Mouse (Mus musculus) myocyte (in vitro differentiated cells): ENCODE data around the gene Bcl2.

Experiments used
- E2F4 ChIP-seq: IDR thresholded peaks from one replicate; pipeline ENCODE4 v1.6.1; 2011; ENCODE audit warnings: mild to moderate bottlenecking, control low read depth, moderate library complexity; ENCODE audit not compliant: insufficient read depth
- MAX ChIP-seq: IDR thresholded peaks from one replicate; pipeline ENCODE4 v1.6.1; 2011; ENCODE audit warnings: low read depth, mild to moderate bottlenecking, control low read depth
- MYOD1 ChIP-seq, 3 experiments: IDR thresholded peaks; one replicate each; pipeline ENCODE4 v1.6.1; 2011; ENCODE audit warnings: control low read depth in 2 of 3, low read depth in 2 of 3, mild to moderate bottlenecking in 2 of 3, moderate library complexity in 1 of 3; ENCODE audit not compliant: insufficient read length in 2 of 3, control insufficient read depth in 1 of 3
- POLR2A ChIP-seq: IDR thresholded peaks from one replicate; pipeline ENCODE4 v1.6.1; 2011; ENCODE audit warnings: low read depth, mild to moderate bottlenecking, control low read depth, moderate library complexity; ENCODE audit not compliant: insufficient read length
- REST ChIP-seq: IDR thresholded peaks from one replicate; pipeline ENCODE4 v1.6.1; 2011; ENCODE audit warnings: mild to moderate bottlenecking, control low read depth, moderate library complexity; ENCODE audit not compliant: insufficient read depth, insufficient read length
- TCF3 ChIP-seq: IDR thresholded peaks from one replicate; pipeline ENCODE4 v1.6.1; 2011; ENCODE audit warnings: low read depth, control low read depth; ENCODE audit not compliant: insufficient read length

DNA sequence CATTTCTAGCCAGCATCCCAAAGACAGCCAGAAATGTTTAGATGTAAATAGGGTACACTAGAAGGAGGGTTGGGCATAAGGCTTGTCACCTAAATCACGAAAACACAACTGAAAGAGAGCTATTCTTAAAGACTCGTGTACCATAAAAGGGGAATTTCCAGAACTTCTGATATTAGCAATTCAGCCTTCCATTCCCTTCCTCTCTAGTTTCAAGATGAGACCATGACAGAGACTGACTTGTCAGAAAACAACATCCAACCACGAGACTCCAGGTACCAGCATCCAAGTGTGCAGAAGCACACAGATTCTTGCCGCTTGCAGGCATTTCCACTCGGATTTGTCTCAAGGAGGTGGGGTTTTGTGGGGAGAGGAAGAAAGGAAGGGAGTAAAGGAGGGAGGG, 146.6 kb downstream of the Bcl2 start:
- no peak for TF ChIP-seq POLR2A
- TF ChIP-seq E2F4, result no peak
- TF ChIP-seq MYOD1 (IDR thresholded peaks at IDR 0.05; ENCODE audit: control insufficient read depth in 1 of 3, insufficient read length in 2 of 3, low read depth in 2 of 3), result no peak
- no peak for TF ChIP-seq MAX
- no peak for TF ChIP-seq REST
- no peak for TF ChIP-seq TCF3
